Mouse (Mus musculus) C2C12 (cell line): ENCODE data around the gene Cst8.

ENCODE experiments used
- CTCF ChIP-seq: IDR thresholded peaks from one replicate; pipeline ENCODE4 v1.5.1; 2011; ENCODE audit not compliant: control insufficient read depth, insufficient read depth, insufficient read length
- MAX ChIP-seq: IDR thresholded peaks from one replicate; pipeline ENCODE4 v1.6.1; 2011; ENCODE audit warnings: mild to moderate bottlenecking, control low read depth
- MYOD1 ChIP-seq: IDR thresholded peaks from one replicate; pipeline ENCODE4 v1.6.1; 2011; ENCODE audit warnings: low read depth; ENCODE audit not compliant: control insufficient read depth, insufficient read length
- USF1 ChIP-seq: IDR thresholded peaks from one replicate; pipeline ENCODE4 v1.6.1; 2011; ENCODE audit warnings: low read depth, mild to moderate bottlenecking, control low read depth, moderate library complexity

GRCm38 (mm10) chr2:148825986-148826385, 27.4 kb downstream of the Cst8 start:
- TF ChIP-seq CTCF (no peak), USF1 (no peak), MYOD1 (no peak), MAX (no peak)
